Mouse (Mus musculus): ENCODE measurements around the gene Zfhx3.

GRCm38 (mm10) chr8:108383121-108383520, 440.7 kb downstream of the Zfhx3 start:
- TF ChIP-seq CTCF (IDR thresholded peaks at IDR 0.05) (no peak), EP300 (IDR thresholded peaks at IDR 0.05) (no peak)
